Mouse (Mus musculus): ENCODE measurements around the gene Gm11985.
A peak's percentile ranks its signal among the peaks of the same experiment; 100 is the strongest.

- TF ChIP-seq EP300 (IDR thresholded peaks at IDR 0.05; ENCODE audit: low read depth) (no peak), CTCF (IDR thresholded peaks at IDR 0.05; ENCODE audit: low read depth) (peak; percentile 35; the same call in 1 of the 2 replicates)
Observed at GRCm38 (mm10) chr11:7194432-7195311, 6.3 kb upstream of the Gm11985 start.
